Mouse (Mus musculus) midbrain, embryonic 14.5 days (tissue): Measurements from ENCODE around the gene Clcn7. TPM values are rescaled to one million over a fixed set of nuclear protein-coding genes. Genes with fewer than 3 reads are reported as not detected.
A peak's percentile ranks its signal among the peaks of the same experiment; 100 is the strongest.

Source experiments
- ATAC-seq: fragments of 200-750 bp; cut with Nextera tagmentation; 2 replicates; pipeline ENCODE4 v1.8.0; 2017; ENCODE audit warnings: moderate number of reproducible peaks, moderate library complexity; ENCODE audit not compliant: low FRiP score, low TSS enrichment
- DNase-seq: peaks from one replicate; pipeline ENCODE4 v3.0.0-alpha.2; 2015
- H3K27ac ChIP-seq: fragments of 300-500 bp; sonication (generic); replicated peaks from 2 replicates; pipeline ENCODE4 v1.5.1; 2014; ENCODE audit warnings: mild to moderate bottlenecking, low read depth, low read length, moderate library complexity
- H3K27me3 ChIP-seq: fragments of 300-500 bp; sonication (generic); 2 replicates; pipeline ENCODE4 v1.6.1; 2014; ENCODE audit warnings: low read length, control low read depth, mixed read lengths; ENCODE audit not compliant: control insufficient read depth, insufficient read depth
- H3K36me3 ChIP-seq: fragments of 300-500 bp; sonication (generic); 2 replicates; pipeline ENCODE4 v1.6.1; 2014; ENCODE audit warnings: low read length, control low read depth; ENCODE audit not compliant: control insufficient read depth, insufficient read depth
- H3K4me1 ChIP-seq: fragments of 300-500 bp; sonication (generic); 2 replicates; pipeline ENCODE4 v1.6.1; 2014; ENCODE audit warnings: mild to moderate bottlenecking, antibody characterized with exemption, low read length, control low read depth; ENCODE audit not compliant: control insufficient read depth, insufficient read depth
- H3K4me2 ChIP-seq: fragments of 300-500 bp; sonication (generic); 2 replicates; pipeline ENCODE4 v1.6.1; 2014; ENCODE audit warnings: mild to moderate bottlenecking, low read length, moderate library complexity
- H3K4me3 ChIP-seq: fragments of 300-500 bp; sonication (generic); replicated peaks from 2 replicates; pipeline ENCODE4 v1.5.1; 2014; ENCODE audit warnings: low read depth, low read length
- H3K9ac ChIP-seq: fragments of 300-500 bp; sonication (generic); replicated peaks from 2 replicates; pipeline ENCODE4 v1.6.1; 2014; ENCODE audit warnings: mild to moderate bottlenecking, low read length, moderate library complexity
- H3K9me3 ChIP-seq: fragments of 300-500 bp; sonication (generic); 2 replicates; pipeline ENCODE4 v1.6.1; 2016; ENCODE audit warnings: low read length, control low read depth, mixed read lengths; ENCODE audit not compliant: control insufficient read depth
- WGBS: fragments of 180-500 bp; shearing (Covaris S2); extraction: QIAGEN DNeasy Blood & Tissue Kit; methylation state at CpG from one replicate; pipeline ENCODE4 v1.1.7; 2014; 5-methylcytosine and 5-hydroxymethylcytosine counted together
- polyA plus RNA-seq: library from polyadenylated mRNA; unstranded; fragments of >200 nt; fragmentation: Nextera tagmentation; extraction: Ambion mirVana; gene quantifications from 2 replicates; pipeline ENCODE4 v1.2.1, GENCODE M21; 2014

Clcn7 gene
- polyA plus RNA-seq, 1 experiment from 2014 or later: 29.9 TPM

- Histone ChIP-seq H3K27ac (no peak overlapping the region), H3K27me3 (no peaks in the 10 kb centered on the region), H3K9ac (no peak overlapping the region), H3K36me3 (peaks cover 14% of the 10 kb centered on the region), H3K9me3 (no peaks in the 10 kb centered on the region), H3K4me1 (no peaks in the 10 kb centered on the region), H3K4me3 (no peak overlapping the region), H3K4me2 (no peak overlapping the region)
- ATAC-seq (no peak), DNase-seq (peak; percentile 8)
- WGBS: 75% methylated on average over 4 of the region's 4 CpGs
Measured at GRCm38 (mm10) chr17:25139960-25140359, 6.8 kb downstream of the Clcn7 start.

GRCm38 (mm10) chr17:25162161-25162560, 29.0 kb downstream of the Clcn7 start, which contains the start of gene Ccdc154:
TSS of gene Ccdc154 (plus strand) at chr17:25162461.
- DNase-seq (no peak), ATAC-seq (no peak)
- Histone ChIP-seq H3K27ac (no peak within 1 kb of the TSS), H3K9ac (no peak within 1 kb of the TSS), H3K36me3 (peaks cover 43% of the 10 kb centered on the region), H3K9me3 (no peaks in the 10 kb centered on the region), H3K27me3 (no peaks in the 10 kb centered on the region), H3K4me1 (no peaks in the 10 kb centered on the region), H3K4me2 (no peak within 1 kb of the TSS), H3K4me3 (no peak within 1 kb of the TSS)
- 93% methylated on average over 1 of the region's 1 CpGs for WGBS

GRCm38 (mm10) chr17:25163387-25163786, 30.2 kb downstream of the Clcn7 start:
- DNase-seq: no peak
- no peak for ATAC-seq
- Histone ChIP-seq H3K4me2 (no peak overlapping the region), H3K27me3 (no peaks in the 10 kb centered on the region), H3K4me3 (no peak overlapping the region), H3K36me3 (peaks cover 31% of the 10 kb centered on the region), H3K4me1 (no peaks in the 10 kb centered on the region), H3K9me3 (no peaks in the 10 kb centered on the region), H3K9ac (no peak overlapping the region), H3K27ac (no peak overlapping the region)
- 86% methylated on average over 7 of the region's 7 CpGs for WGBS

- H3K36me3 ChIP-seq: peaks cover 21% of the 10 kb centered on the region
- DNase-seq (no peak), ATAC-seq (no peak)
- no peaks in the 10 kb centered on the region for H3K9me3 ChIP-seq
- no peaks in the 10 kb centered on the region for H3K4me1 ChIP-seq
- no peak overlapping the region for H3K4me2 ChIP-seq
- no peak overlapping the region for H3K9ac ChIP-seq
- H3K27me3 ChIP-seq: no peaks in the 10 kb centered on the region
- H3K4me3 ChIP-seq: no peak overlapping the region
- WGBS: 91% methylated on average over 3 of the region's 3 CpGs
- H3K27ac ChIP-seq: no peak overlapping the region
Measured at GRCm38 (mm10) chr17:25164770-25165169, 31.6 kb downstream of the Clcn7 start.

- Histone ChIP-seq H3K4me3 (no peak overlapping the region), H3K27ac (no peak overlapping the region), H3K36me3 (peaks cover 8% of the 10 kb centered on the region), H3K9me3 (no peaks in the 10 kb centered on the region), H3K9ac (no peak overlapping the region), H3K4me1 (no peaks in the 10 kb centered on the region), H3K27me3 (no peaks in the 10 kb centered on the region), H3K4me2 (no peak overlapping the region)
- WGBS: 71% methylated on average over 6 of the region's 6 CpGs
- no peak for ATAC-seq
- DNase-seq: no peak
Measured at GRCm38 (mm10) chr17:25165970-25166671, 32.9 kb downstream of the Clcn7 start.

GRCm38 (mm10) chr17:25169706-25170105, 36.5 kb downstream of the Clcn7 start:
- Histone ChIP-seq H3K36me3 (no peaks in the 10 kb centered on the region), H3K4me1 (no peaks in the 10 kb centered on the region), H3K27me3 (no peaks in the 10 kb centered on the region), H3K9ac (no peak overlapping the region), H3K9me3 (no peaks in the 10 kb centered on the region), H3K4me2 (no peak overlapping the region), H3K4me3 (no peak overlapping the region), H3K27ac (no peak overlapping the region)
- WGBS: 98% methylated on average over 2 of the region's 2 CpGs
- no peak for DNase-seq
- no peak for ATAC-seq

GRCm38 (mm10) chr17:25172558-25172957, 39.4 kb downstream of the Clcn7 start:
- Histone ChIP-seq H3K36me3 (no peaks in the 10 kb centered on the region), H3K9me3 (no peaks in the 10 kb centered on the region), H3K27me3 (no peaks in the 10 kb centered on the region), H3K4me2 (no peak overlapping the region), H3K27ac (no peak overlapping the region), H3K9ac (no peak overlapping the region), H3K4me1 (no peaks in the 10 kb centered on the region), H3K4me3 (no peak overlapping the region)
- ATAC-seq: no peak
- 81% methylated on average over 3 of the region's 3 CpGs for WGBS
- DNase-seq: no peak

GRCm38 (mm10) chr17:25175411-25175810, 42.2 kb downstream of the Clcn7 start, which contains the start of gene Gm38655:
TSS of gene Gm38655 (minus strand) at chr17:25175471.
- no peak within 1 kb of the TSS for H3K27ac ChIP-seq
- H3K4me2 ChIP-seq: no peak within 1 kb of the TSS
- no peaks in the 10 kb centered on the region for H3K27me3 ChIP-seq
- H3K4me1 ChIP-seq: no peaks in the 10 kb centered on the region
- H3K9ac ChIP-seq: no peak within 1 kb of the TSS
- DNase-seq (no peak), ATAC-seq (no peak)
- H3K36me3 ChIP-seq: no peaks in the 10 kb centered on the region
- 71% methylated on average over 9 of the region's 9 CpGs for WGBS
- no peaks in the 10 kb centered on the region for H3K9me3 ChIP-seq
- H3K4me3 ChIP-seq: no peak within 1 kb of the TSS

- Histone ChIP-seq H3K4me2 (peak overlapping the region; percentile 99), H3K9ac (peak overlapping the region; percentile 89; the same call in 1 of the 2 replicates), H3K4me3 (peak overlapping the region; percentile 87), H3K27me3 (no peaks in the 10 kb centered on the region), H3K9me3 (no peaks in the 10 kb centered on the region), H3K27ac (no peak overlapping the region), H3K36me3 (no peaks in the 10 kb centered on the region), H3K4me1 (peaks cover 18% of the 10 kb centered on the region)
- DNase-seq: no peak
- no peak for ATAC-seq
Measured at GRCm38 (mm10) chr17:25183232-25183631, 50.0 kb downstream of the Clcn7 start.
